Mouse (Mus musculus) heart, embryonic 15.5 days (tissue): ENCODE measurements at regions not wholly inside any gene's neighbourhood (a gene's known extent, or its start where the extent isn't known, plus 50 kb on each side); places are given as distances from the start of the nearest gene placed in this dataset.
"Not testable (repeated sequence)": the region's sequence is repeated elsewhere in the genome, so short reads cannot be mapped to it uniquely, and the experiment has no call there.

Experiments
- ATAC-seq: fragments of 200-750 bp; cut with Nextera tagmentation; replicated peaks from 2 replicates; pipeline ENCODE4 v1.8.0; 2017; ENCODE audit warnings: low read depth, moderate TSS enrichment; ENCODE audit not compliant: insufficient number of reproducible peaks, insufficient read depth, low FRiP score
- H3K27ac ChIP-seq: fragments of 300-500 bp; sonication (generic); 2 replicates; pipeline ENCODE4 v1.5.1; 2015; ENCODE audit warnings: mild to moderate bottlenecking, inconsistent platforms
- H3K27me3 ChIP-seq: fragments of 300-500 bp; sonication (generic); 2 replicates; pipeline ENCODE4 v1.6.1; 2015; ENCODE audit warnings: inconsistent platforms
- H3K36me3 ChIP-seq: fragments of 300-500 bp; sonication (generic); 2 replicates; pipeline ENCODE4 v1.6.1; 2015; ENCODE audit warnings: mild to moderate bottlenecking, inconsistent platforms
- H3K4me1 ChIP-seq: fragments of 300-500 bp; sonication (generic); replicated peaks from 2 replicates; pipeline ENCODE4 v1.6.1; 2015; ENCODE audit warnings: inconsistent platforms
- H3K4me2 ChIP-seq: fragments of 300-500 bp; sonication (generic); 2 replicates; pipeline ENCODE4 v1.6.1; 2015; ENCODE audit warnings: inconsistent platforms, mild to moderate bottlenecking, moderate library complexity
- H3K4me3 ChIP-seq: fragments of 300-500 bp; sonication (generic); 2 replicates; pipeline ENCODE4 v1.5.1; 2015; ENCODE audit warnings: mild to moderate bottlenecking, inconsistent platforms
- H3K9ac ChIP-seq: fragments of 300-500 bp; sonication (generic); 2 replicates; pipeline ENCODE4 v1.6.1; 2015; ENCODE audit warnings: mild to moderate bottlenecking, inconsistent platforms
- H3K9me3 ChIP-seq: fragments of 300-500 bp; sonication (generic); replicated peaks from 2 replicates; pipeline ENCODE4 v1.6.1; 2016; ENCODE audit warnings: inconsistent platforms
- WGBS: fragments of 180-500 bp; shearing (Covaris S2); methylation state at CpG from one replicate; pipeline ENCODE4 v1.1.7; 2015; ENCODE audit warnings: mixed read lengths; 5-methylcytosine and 5-hydroxymethylcytosine counted together

DNA sequence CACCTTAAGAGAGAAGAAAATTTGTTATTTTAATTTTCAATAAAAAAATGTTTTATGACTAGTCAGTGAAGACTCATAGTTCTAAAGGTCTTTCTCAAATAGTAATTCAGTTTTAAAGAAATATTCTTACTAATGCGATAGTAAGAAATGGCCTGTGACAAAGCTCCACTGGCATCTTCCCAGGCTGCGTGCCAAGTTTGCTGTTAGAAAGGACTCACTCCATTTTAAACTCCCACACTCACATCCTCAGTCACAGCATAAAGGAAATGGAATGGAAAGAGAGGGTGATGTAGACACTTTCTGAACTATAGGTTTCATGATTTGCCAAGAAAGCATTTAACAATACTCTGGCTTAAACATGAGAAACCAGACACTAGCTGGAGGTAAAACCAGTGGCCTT lies 436.6 kb downstream of the Mei4 start:
- 75% methylated on average over 2 of the region's 2 CpGs for WGBS
- no peak overlapping the region for H3K4me2 ChIP-seq
- no peak overlapping the region for H3K27ac ChIP-seq
- H3K36me3 ChIP-seq: no peaks in the 10 kb centered on the region
- no peak overlapping the region for H3K9ac ChIP-seq
- H3K9me3 ChIP-seq: no peaks in the 10 kb centered on the region
- no peaks in the 10 kb centered on the region for H3K4me1 ChIP-seq
- H3K27me3 ChIP-seq: no peaks in the 10 kb centered on the region
- H3K4me3 ChIP-seq: no peak overlapping the region
- no peak for ATAC-seq

DNA sequence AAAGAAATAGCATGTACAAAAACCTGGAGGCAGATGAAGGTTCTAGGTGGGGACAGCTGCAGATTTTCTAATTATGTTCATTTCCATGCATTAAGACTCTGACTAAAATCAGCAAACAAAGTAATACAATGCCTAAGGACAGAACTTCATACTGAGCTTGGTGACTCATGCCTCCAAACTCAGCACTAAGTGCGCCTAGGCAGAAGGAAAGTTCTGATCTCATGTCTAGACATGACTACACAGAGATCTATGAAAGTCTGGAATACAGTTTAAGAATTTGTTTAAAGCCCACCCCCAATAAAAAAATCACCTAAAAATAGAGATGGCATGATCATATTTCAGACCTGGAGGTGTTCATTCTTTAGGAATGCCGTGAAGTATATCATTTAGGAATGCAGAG lies 442.8 kb downstream of the Mei4 start:
- H3K4me3 ChIP-seq: no peak overlapping the region
- H3K4me2 ChIP-seq: no peak overlapping the region
- H3K9ac ChIP-seq: no peak overlapping the region
- no peaks in the 10 kb centered on the region for H3K36me3 ChIP-seq
- no peak overlapping the region for H3K27ac ChIP-seq
- H3K9me3 ChIP-seq: no peaks in the 10 kb centered on the region
- H3K4me1 ChIP-seq: no peaks in the 10 kb centered on the region
- no peak for ATAC-seq
- WGBS: 62% methylated on average over 2 of the region's 2 CpGs
- no peaks in the 10 kb centered on the region for H3K27me3 ChIP-seq

DNA sequence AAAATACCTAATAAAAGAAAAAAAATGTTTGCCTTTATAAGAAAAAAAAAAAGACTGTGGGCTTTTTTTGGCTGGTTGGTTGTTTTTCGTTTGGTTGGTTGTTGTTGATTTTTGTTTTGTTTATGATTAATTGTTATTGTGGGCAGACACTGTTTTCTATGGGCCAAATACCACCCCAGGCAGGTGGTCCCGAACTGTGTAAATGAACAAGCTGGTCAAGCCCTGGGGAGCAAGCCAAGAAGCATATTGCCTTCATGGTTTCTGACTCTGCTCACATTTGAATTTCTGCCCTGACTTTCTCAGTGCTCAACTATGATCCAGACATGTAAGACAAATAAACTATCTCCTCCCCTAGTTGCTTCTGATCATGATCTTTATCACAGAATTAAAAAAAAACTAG lies 449.0 kb downstream of the Mei4 start:
- Histone ChIP-seq H3K9ac (no peak overlapping the region), H3K4me3 (no peak overlapping the region), H3K27me3 (no peaks in the 10 kb centered on the region), H3K27ac (no peak overlapping the region), H3K9me3 (no peaks in the 10 kb centered on the region), H3K4me1 (no peaks in the 10 kb centered on the region), H3K4me2 (no peak overlapping the region), H3K36me3 (no peaks in the 10 kb centered on the region)
- no peak for ATAC-seq
- WGBS: 77% methylated on average over 2 of the region's 2 CpGs

DNA sequence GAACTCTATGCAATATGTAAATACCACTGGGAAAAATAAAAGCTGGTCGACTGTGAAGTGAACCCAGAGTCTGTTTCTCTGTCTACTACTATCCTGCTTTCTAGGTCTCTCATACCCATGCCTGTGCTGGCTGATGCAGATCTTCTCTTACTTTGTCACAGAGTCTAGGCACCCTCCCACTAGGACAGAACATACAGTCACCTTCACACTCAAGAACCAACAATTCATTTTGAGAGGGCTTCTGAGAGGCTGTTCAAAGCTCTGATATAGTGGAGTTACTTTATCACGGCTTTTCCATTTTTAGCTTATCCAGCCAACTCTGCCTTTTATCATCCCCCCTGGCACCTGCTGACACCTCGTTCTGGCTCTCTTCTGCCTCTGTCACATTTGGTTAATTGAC lies 477.0 kb downstream of the Mei4 start:
- no peak overlapping the region for H3K27ac ChIP-seq
- H3K9ac ChIP-seq: no peak overlapping the region
- ATAC-seq: 0 out of 2 replicates have a peak, but pooled peaks have one; percentile 22
- H3K4me2 ChIP-seq: no peak overlapping the region
- H3K4me1 ChIP-seq: peaks cover 4% of the 10 kb centered on the region; the same call in 1 of the 2 replicates
- WGBS: 28% methylated on average over 3 of the region's 3 CpGs
- no peak overlapping the region for H3K4me3 ChIP-seq
- H3K36me3 ChIP-seq: no peaks in the 10 kb centered on the region
- no peaks in the 10 kb centered on the region for H3K27me3 ChIP-seq
- H3K9me3 ChIP-seq: no peaks in the 10 kb centered on the region

DNA sequence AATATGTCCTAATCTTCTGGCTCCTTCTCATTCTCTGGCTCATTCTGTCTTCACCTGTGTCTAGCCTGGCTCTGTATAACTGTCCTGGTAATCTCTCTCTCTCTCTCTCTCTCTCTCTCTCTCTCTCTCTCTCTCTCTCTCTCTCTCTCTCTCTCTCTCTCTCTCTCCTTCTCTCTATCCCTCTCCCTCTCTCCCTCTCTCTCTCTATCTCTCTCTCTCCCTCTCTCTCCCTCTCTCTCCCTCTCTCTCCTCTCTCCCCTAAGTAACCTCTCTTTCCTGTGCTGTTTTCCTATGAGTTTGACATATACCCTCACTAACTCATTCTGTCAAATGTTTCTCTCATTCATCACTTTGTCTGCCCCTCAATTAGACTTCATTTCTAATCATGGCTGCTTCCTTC lies 478.6 kb upstream of the Irak1bp1 start:
- H3K27ac ChIP-seq, H3K36me3 ChIP-seq, H3K4me1 ChIP-seq, H3K4me2 ChIP-seq, ATAC-seq, H3K9ac ChIP-seq, H3K27me3 ChIP-seq, H3K4me3 ChIP-seq, H3K9me3 ChIP-seq: not testable (repeated sequence)

DNA sequence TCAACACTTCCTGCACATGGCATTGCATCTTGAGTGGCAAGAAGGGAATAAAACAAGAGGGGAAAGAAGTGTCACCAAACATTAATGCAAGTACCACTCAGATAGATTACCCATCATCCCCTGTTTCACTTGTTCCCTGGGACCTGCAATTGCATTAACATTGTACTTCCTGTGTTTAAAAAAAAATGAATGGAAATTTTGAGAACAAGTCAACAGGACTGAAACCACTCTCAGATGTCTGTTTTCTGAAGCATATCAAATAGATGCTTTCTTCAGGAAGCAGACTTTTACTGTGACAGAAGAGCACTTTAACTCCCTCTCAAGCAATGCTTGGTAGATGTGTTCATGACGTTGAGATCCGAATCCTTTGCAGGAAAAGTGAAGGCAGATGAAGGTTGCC lies 469.8 kb upstream of the Irak1bp1 start:
- H3K9ac ChIP-seq: no peak overlapping the region
- WGBS: 79% methylated on average over 2 of the region's 2 CpGs
- H3K4me3 ChIP-seq: no peak overlapping the region
- H3K27ac ChIP-seq: no peak overlapping the region
- no peak for ATAC-seq
- H3K36me3 ChIP-seq: no peaks in the 10 kb centered on the region
- H3K9me3 ChIP-seq: no peaks in the 10 kb centered on the region
- H3K27me3 ChIP-seq: no peaks in the 10 kb centered on the region
- H3K4me2 ChIP-seq: no peak overlapping the region
- H3K4me1 ChIP-seq: no peaks in the 10 kb centered on the region

GRCm38 (mm10) chr9:82402355-82402754 lies 427.0 kb upstream of the Irak1bp1 start:
- Histone ChIP-seq H3K9me3 (no peaks in the 10 kb centered on the region), H3K36me3 (no peaks in the 10 kb centered on the region), H3K4me3 (no peak overlapping the region), H3K4me2 (no peak overlapping the region), H3K4me1 (no peaks in the 10 kb centered on the region), H3K9ac (no peak overlapping the region), H3K27me3 (no peaks in the 10 kb centered on the region), H3K27ac (no peak overlapping the region)
- WGBS: 53% methylated on average over 3 of the region's 3 CpGs
- ATAC-seq: no peak

DNA sequence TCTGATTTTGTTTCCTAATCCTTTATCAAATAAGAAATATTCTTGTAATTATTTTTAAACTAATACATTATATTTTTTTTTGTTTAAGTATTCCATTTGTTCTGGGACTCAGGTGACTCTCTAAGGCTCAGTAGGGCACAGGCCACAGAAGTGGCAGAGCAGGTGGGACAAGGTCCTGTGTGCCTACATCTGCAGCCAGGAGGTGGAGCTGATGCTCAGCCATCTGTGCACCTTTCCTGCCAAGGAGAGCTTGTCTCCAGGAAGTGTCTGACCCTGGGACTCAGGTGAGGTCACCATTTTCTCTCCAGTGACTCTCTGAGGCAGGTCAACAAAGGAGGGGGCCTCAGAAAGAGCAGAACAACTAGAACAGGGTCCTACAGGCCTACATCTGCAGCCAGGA lies 425.3 kb upstream of the Irak1bp1 start:
- Histone ChIP-seq H3K4me2 (no peak overlapping the region), H3K4me1 (no peaks in the 10 kb centered on the region), H3K36me3 (no peaks in the 10 kb centered on the region), H3K27me3 (no peaks in the 10 kb centered on the region), H3K9me3 (no peaks in the 10 kb centered on the region), H3K27ac (no peak overlapping the region), H3K9ac (no peak overlapping the region), H3K4me3 (no peak overlapping the region)
- no peak for ATAC-seq

GRCm38 (mm10) chr9:82407177-82407576 lies 422.2 kb upstream of the Irak1bp1 start:
- H3K27me3 ChIP-seq: no peaks in the 10 kb centered on the region
- H3K4me2 ChIP-seq: no peak overlapping the region
- no peaks in the 10 kb centered on the region for H3K36me3 ChIP-seq
- H3K4me1 ChIP-seq: no peaks in the 10 kb centered on the region
- no peaks in the 10 kb centered on the region for H3K9me3 ChIP-seq
- no peak overlapping the region for H3K9ac ChIP-seq
- H3K27ac ChIP-seq: no peak overlapping the region
- H3K4me3 ChIP-seq: no peak overlapping the region
- ATAC-seq: no peak
- WGBS: 66% methylated on average over 3 of the region's 3 CpGs

DNA sequence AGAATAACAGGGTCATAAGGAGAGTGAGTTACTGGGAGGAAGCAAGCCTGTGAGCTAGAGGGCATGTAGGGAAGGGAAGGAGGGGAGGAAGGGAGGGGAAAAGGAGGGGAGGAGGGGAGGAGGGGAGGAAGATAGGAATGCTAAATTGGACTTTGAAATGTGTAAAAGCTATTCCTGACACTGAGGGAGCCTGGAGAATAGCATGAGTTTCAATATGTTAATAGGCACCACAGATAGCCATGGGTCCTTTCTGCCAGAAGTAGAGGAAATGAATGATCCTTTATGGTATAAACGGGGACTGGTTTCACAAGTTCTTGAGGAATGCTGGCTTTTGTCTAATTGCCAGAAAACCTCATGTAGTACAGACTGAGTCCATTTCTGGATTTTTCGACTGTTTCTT lies 420.4 kb upstream of the Irak1bp1 start:
- no peak overlapping the region for H3K4me2 ChIP-seq
- WGBS: 55% methylated on average over 2 of the region's 2 CpGs
- no peak for ATAC-seq
- H3K9me3 ChIP-seq: no peaks in the 10 kb centered on the region
- H3K27me3 ChIP-seq: no peaks in the 10 kb centered on the region
- H3K4me3 ChIP-seq: no peak overlapping the region
- H3K9ac ChIP-seq: no peak overlapping the region
- H3K36me3 ChIP-seq: no peaks in the 10 kb centered on the region
- no peaks in the 10 kb centered on the region for H3K4me1 ChIP-seq
- H3K27ac ChIP-seq: no peak overlapping the region
